Mouse (Mus musculus) ovary, adult 2 months (tissue): ENCODE measurements around the gene Pot1b. TPM values are rescaled to one million over a fixed set of nuclear protein-coding genes. Genes with fewer than 3 reads are reported as not detected.

Experiments used
- polyA plus RNA-seq: library from polyadenylated mRNA; depleted of rRNA; stranded (reverse); fragments of >200 nt; gene quantifications from 2 replicates; pipeline ENCODE4 v1.2.3, GENCODE M21; 2012; rRNA removed

The Pot1b gene
- 0.93 and 1.5 TPM in 2 replicates for polyA plus RNA-seq

DNA sequence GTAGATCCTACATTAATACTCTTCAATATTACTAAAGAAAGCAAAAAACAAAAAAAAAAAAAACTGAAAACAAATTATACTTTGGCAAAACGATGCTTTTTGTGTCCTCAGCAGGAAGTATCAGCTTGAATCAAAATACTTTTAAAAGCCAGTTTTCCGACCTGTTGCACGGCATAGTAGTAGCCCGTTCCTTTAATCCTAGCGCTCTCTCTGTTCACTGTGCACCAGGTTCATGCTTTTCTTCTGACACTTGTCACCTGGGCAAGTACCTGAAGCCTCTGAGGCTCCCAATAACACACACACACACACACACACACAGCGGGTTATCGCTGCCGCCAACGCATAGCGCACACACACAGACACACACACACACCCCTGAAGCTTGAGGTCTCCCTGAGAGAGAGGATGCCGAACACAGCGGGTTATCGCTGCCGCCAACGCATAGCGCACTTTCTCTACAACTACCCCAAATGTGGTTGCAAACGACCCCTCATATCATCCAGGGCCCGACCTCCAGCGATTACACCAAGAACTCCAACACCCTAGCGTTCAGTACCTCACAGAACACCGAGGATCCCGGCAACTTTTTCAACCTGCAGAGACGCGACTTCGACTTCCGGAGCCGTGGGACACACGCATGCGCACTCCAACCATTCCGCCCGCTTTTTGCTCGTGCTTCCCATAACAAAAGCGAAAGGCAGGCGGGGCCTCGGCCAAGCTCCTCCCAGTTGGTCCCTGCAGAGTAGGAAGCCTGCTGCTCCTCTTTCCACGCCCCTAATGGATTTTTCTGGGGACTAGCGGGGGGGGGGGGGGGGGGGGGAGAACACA lies at the start of gene Pot1b:
Pot1b (minus strand) TSS at position 645 of the 828 bp plus-strand sequence.

DNA sequence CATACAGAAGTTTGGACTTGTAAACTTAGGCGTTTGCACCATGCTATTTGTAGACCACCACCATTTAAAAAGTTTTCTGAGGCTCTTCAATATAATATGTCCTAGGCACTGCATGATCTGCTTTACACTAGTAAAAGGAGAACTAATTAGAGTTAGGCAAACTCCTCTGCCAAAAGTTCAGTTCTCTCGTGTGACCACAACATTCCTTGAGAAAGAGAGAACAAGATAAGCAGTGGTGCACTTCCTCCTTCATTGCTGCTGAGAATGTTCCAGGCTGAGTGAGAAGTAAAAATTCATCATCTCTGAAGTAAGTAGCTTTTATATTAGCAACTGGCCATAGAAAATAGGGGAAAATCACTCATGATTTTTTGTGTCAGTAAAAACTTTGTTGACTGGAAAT lies 37.4 kb upstream of the Pot1b start, which contains the start of gene Adgre4:
Adgre4 (plus strand) TSS at position 199 of the 400 bp plus-strand sequence.

DNA sequence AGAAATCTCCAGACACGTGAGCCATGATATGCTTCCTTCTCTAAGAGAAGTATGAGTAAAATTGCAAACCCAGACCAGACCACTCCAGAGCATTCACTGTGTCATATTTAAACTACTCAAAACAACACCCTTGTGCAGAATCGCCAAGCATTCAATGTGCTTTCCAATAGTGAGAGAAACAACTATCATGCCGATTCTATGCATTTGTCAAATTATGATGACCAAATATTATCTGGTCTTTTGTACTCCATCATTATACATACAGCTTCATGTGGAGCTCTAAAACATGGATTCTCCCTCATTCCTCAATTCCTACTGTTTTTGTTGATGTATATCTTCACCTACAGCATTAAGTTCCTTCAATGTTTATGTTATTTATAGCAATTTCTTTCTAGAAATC lies 87.3 kb downstream of the Pot1b start, which contains the start of gene Vmn2r118:
Vmn2r118 (minus strand) TSS at position 101 of the 400 bp plus-strand sequence.

Other genes with a start within 250 kb of the Pot1b start
- not detected in 2 replicates for gene Vmn2r118, start 87.4 kb downstream of the Pot1b start, polyA plus RNA-seq
- 0.35 and 0.36 TPM in 2 replicates for gene Adgre4, start 37.4 kb upstream of the Pot1b start, polyA plus RNA-seq
- 0.17 and 0.26 TPM in 2 replicates for gene Zfp119a, start 166.3 kb upstream of the Pot1b start, polyA plus RNA-seq
- 0.54 and 1.1 TPM in 2 replicates for gene Zfp959, start 179.5 kb upstream of the Pot1b start, polyA plus RNA-seq
- 0.09 and 0.15 TPM in 2 replicates for gene Zfp119b, start 236.9 kb upstream of the Pot1b start, polyA plus RNA-seq
- gene Ebi3, start 240.0 kb upstream of the Pot1b start, polyA plus RNA-seq = 5.9 and 6.5 TPM in 2 replicates
- gene Yju2, start 246.5 kb upstream of the Pot1b start, polyA plus RNA-seq = 12.5 and 12.9 TPM in 2 replicates